Mouse (Mus musculus) liver, embryonic 11.5 days (tissue): ENCODE measurements around the gene Ephb4. TPM values are rescaled to one million over a fixed set of nuclear protein-coding genes. Genes with fewer than 3 reads are reported as not detected.

Experiments used
- ATAC-seq: fragments of 200-750 bp; cut with Nextera tagmentation; replicated peaks from 2 replicates; pipeline ENCODE4 v1.8.0; 2017; ENCODE audit warnings: moderate number of reproducible peaks, mild to moderate bottlenecking, moderate TSS enrichment, moderate library complexity; ENCODE audit not compliant: low FRiP score
- DNase-seq: peaks from one replicate; pipeline ENCODE4 v3.0.0-alpha.2; 2017; ENCODE audit warnings: low spot score
- H3K27ac ChIP-seq: fragments of 300-500 bp; sonication (generic); 2 replicates; pipeline ENCODE4 v1.5.1; 2014; ENCODE audit warnings: mild to moderate bottlenecking, low read depth, low read length, control low read depth
- H3K27me3 ChIP-seq: fragments of 300-500 bp; sonication (generic); replicated peaks from 2 replicates; pipeline ENCODE4 v1.6.1; 2014; ENCODE audit warnings: low read length, mixed read lengths; ENCODE audit not compliant: control insufficient read depth, insufficient read depth
- H3K36me3 ChIP-seq: fragments of 300-500 bp; sonication (generic); 2 replicates; pipeline ENCODE4 v1.6.1; 2014; ENCODE audit warnings: mild to moderate bottlenecking, low read length, moderate library complexity, mixed read lengths; ENCODE audit not compliant: control insufficient read depth, insufficient read depth
- H3K4me1 ChIP-seq: fragments of 300-500 bp; sonication (generic); replicated peaks from 2 replicates; pipeline ENCODE4 v1.6.1; 2014; ENCODE audit warnings: low read length, mixed read lengths; ENCODE audit not compliant: control insufficient read depth, insufficient read depth
- H3K4me2 ChIP-seq: fragments of 300-500 bp; sonication (generic); 2 replicates; pipeline ENCODE4 v1.6.1; 2014; ENCODE audit warnings: mild to moderate bottlenecking, control low read depth, moderate library complexity
- H3K4me3 ChIP-seq: fragments of 300-500 bp; sonication (generic); 2 replicates; pipeline ENCODE4 v1.5.1; 2014; ENCODE audit warnings: low read depth, low read length, control low read depth
- H3K9ac ChIP-seq: fragments of 300-500 bp; sonication (generic); 2 replicates; pipeline ENCODE4 v1.6.1; 2014; ENCODE audit warnings: low read depth, low read length, control low read depth
- H3K9me3 ChIP-seq: fragments of 300-500 bp; sonication (generic); 2 replicates; pipeline ENCODE4 v1.6.1; 2016; ENCODE audit warnings: low read length, inconsistent platforms, mixed read lengths; ENCODE audit not compliant: control insufficient read depth
- WGBS: fragments of 180-500 bp; shearing (Covaris S2); extraction: QIAGEN DNeasy Blood & Tissue Kit; methylation state at CpG from one replicate; pipeline ENCODE4 v1.1.7; 2014; 5-methylcytosine and 5-hydroxymethylcytosine counted together
- polyA plus RNA-seq: library from polyadenylated mRNA; unstranded; fragments of >200 nt; fragmentation: Nextera tagmentation; extraction: Ambion mirVana; gene quantifications from 2 replicates; pipeline ENCODE4 v1.2.1, GENCODE M21; 2014

Gene Ephb4
- polyA plus RNA-seq, 1 experiment from 2014 or later = 29.9 TPM

DNA sequence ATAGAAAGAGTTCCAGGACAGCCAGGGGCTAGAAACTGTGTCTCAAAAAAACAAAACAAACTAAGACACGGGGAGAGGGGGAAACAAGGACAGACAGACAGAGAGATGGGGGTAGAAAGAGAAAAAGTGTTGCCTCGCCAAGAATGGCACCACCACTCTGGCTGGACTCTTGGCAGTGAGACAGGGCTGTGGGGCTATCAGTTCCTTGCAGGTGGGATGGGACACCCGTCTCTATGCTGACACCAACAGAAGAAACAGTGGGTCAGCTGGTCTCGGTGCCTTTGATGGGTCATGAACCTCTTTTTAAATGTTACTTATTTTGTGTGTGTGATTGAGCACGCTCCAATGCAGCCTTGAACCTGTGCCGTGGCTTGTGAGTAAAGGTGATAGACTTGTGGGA is 9.7 kb upstream of the Ephb4 start:
- H3K27me3 ChIP-seq = no peaks in the 10 kb centered on the region
- no peak overlapping the region for H3K4me3 ChIP-seq
- 58% methylated on average over 6 of the region's 6 CpGs for WGBS
- DNase-seq = no peak
- ATAC-seq = no peak
- no peaks in the 10 kb centered on the region for H3K36me3 ChIP-seq
- peak overlapping the region; percentile 75; the same call in 1 of the 2 replicates for H3K27ac ChIP-seq
- no peaks in the 10 kb centered on the region for H3K9me3 ChIP-seq
- peaks cover 28% of the 10 kb centered on the region for H3K4me1 ChIP-seq
- no peak overlapping the region; the same call in 1 of the 2 replicates for H3K4me2 ChIP-seq
- H3K9ac ChIP-seq = peak overlapping the region; percentile 69; the same call in 1 of the 2 replicates

DNA sequence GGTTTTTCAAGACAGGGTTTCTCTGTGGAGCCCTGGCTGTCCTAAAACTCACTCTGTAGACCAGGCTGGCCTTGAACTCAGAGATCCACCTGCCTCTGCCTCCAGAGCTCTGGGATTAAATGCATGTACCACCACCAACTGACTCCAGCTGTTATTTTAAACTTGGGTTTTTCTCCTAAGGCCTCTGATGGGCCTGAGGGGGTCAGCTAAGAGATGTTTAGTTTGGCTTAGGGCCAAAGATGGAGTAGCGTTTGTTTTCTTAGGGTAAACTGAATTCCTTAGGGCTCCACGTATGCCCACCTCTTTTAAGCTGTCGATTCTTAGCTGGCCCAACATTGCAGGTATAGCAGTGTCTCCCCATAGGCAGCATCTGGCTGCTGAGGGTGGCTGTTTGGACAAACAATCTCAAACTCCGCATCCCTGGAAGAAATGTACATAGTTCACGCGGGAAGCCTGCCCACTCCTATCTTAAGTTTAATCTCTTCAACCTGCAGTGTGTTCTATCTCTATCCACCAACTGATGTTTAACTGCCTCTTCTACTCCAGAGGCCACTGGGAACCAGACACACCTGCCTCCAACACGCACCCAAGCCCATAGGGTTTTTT is 7.4 kb upstream of the Ephb4 start:
- H3K27ac ChIP-seq = no peak overlapping the region
- DNase-seq = no peak
- no peaks in the 10 kb centered on the region for H3K9me3 ChIP-seq
- no peak for ATAC-seq
- no peak overlapping the region for H3K4me2 ChIP-seq
- H3K4me3 ChIP-seq = no peak overlapping the region
- WGBS = 75% methylated on average over 7 of the region's 7 CpGs
- H3K4me1 ChIP-seq = peaks cover 26% of the 10 kb centered on the region
- H3K9ac ChIP-seq = no peak overlapping the region
- no peaks in the 10 kb centered on the region for H3K36me3 ChIP-seq
- peaks cover 1% of the 10 kb centered on the region; the same call in 1 of the 2 replicates for H3K27me3 ChIP-seq

DNA sequence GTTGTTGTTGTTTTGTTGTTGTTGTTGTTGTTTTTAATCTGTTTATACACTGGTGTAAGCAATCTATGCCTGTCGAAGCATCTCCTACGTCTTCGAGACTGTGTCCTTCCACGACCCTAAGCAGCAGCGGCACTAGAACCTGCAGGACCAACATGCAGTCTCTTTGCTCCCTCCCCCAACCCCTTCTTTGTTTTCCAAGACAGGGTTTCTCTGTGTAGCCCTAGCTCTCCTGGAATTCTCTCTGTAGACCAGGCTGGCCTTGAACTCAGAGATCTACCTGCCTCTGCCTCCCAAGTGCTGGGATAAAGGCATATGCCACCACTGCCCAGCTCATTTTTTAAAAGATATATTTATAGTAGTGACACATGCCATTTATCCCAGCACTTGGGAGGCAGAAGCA is 6.5 kb upstream of the Ephb4 start:
- WGBS = 90% methylated on average over 5 of the region's 5 CpGs
- H3K9ac ChIP-seq = no peak overlapping the region
- DNase-seq = no peak
- no peak for ATAC-seq
- peaks cover 25% of the 10 kb centered on the region for H3K4me1 ChIP-seq
- H3K36me3 ChIP-seq = no peaks in the 10 kb centered on the region
- H3K27me3 ChIP-seq = peaks cover 10% of the 10 kb centered on the region
- no peak overlapping the region for H3K4me2 ChIP-seq
- no peaks in the 10 kb centered on the region for H3K9me3 ChIP-seq
- H3K27ac ChIP-seq = no peak overlapping the region
- H3K4me3 ChIP-seq = no peak overlapping the region

DNA sequence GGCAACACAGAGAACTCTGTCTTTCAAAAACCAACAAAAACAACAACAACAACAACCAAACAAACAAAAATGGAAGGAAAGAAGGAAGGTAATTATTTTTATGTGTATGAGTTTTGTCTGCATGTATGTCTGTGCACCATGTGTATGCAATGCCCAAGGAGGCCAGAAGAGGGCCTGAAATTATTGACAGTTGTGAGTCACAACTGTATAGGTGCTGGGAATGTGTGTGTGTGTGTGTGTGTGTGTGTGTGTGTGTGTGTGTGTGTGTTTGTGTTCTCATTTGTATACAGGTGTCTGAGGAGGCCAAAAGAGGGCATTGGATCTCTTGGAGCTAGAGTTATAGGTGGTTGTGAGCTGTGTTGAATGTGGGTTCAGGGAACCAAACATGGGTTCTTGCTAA is 6.0 kb upstream of the Ephb4 start:
- no peak for DNase-seq
- ATAC-seq = no peak
- Histone ChIP-seq H3K4me3 (no peak overlapping the region), H3K27me3 (peaks cover 15% of the 10 kb centered on the region), H3K27ac (no peak overlapping the region), H3K4me1 (peaks cover 25% of the 10 kb centered on the region), H3K9ac (no peak overlapping the region), H3K4me2 (no peak overlapping the region), H3K36me3 (no peaks in the 10 kb centered on the region), H3K9me3 (no peaks in the 10 kb centered on the region)

DNA sequence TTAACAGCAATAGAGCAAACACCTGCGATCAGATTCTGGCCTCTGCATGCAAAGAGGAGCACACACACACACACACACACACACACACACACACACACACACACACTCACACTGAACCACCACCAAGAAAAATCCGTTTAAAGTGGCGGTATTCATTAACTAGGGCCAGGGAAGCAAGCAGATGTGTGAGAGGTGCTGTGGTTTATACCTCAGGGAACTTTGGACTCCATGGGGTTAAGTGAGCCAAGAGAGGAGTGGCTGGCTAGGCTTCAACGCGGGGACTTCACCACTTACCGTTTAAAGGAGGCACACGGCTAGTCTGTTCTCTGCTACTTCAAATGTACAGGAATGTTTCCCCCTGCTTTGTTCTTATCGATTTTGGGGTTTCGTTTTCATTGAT is 4.1 kb upstream of the Ephb4 start:
- H3K9ac ChIP-seq = no peak overlapping the region
- H3K9me3 ChIP-seq = no peaks in the 10 kb centered on the region
- ATAC-seq (no peak), DNase-seq (no peak)
- no peaks in the 10 kb centered on the region for H3K36me3 ChIP-seq
- H3K4me1 ChIP-seq = peaks cover 15% of the 10 kb centered on the region
- WGBS = 21% methylated on average over 9 of the region's 9 CpGs
- peak overlapping the region; percentile 39 for H3K4me2 ChIP-seq
- peaks cover 34% of the 10 kb centered on the region for H3K27me3 ChIP-seq
- H3K4me3 ChIP-seq = no peak overlapping the region
- H3K27ac ChIP-seq = peak overlapping the region; percentile 58; the same call in 1 of the 2 replicates

DNA sequence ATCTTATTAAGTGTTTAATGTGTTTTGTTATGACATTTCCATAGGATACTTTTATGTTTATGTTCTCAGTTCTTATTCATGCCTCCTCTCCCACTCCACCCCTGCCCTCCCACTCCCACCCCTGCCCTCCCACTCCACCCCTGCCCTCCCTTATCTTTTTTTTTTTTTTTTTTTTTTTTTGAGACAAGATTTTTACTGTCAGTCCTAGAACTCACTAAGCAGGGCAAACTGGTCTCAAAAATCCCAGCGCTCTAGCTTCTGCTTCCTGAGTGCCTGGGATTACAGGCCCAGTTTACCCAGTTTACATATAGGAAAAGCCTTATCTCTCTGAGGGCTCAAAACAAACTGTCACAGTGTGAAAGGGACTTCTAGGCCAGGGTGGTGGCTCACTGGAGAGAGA is 3.5 kb upstream of the Ephb4 start:
- Histone ChIP-seq H3K27ac (peak overlapping the region; percentile 58), H3K4me2 (peak overlapping the region; percentile 39), H3K9me3 (no peaks in the 10 kb centered on the region), H3K4me1 (peaks cover 15% of the 10 kb centered on the region), H3K4me3 (no peak overlapping the region), H3K27me3 (peaks cover 40% of the 10 kb centered on the region), H3K36me3 (no peaks in the 10 kb centered on the region), H3K9ac (no peak overlapping the region)
- no peak for ATAC-seq
- WGBS = 55% methylated on average over 1 of the region's 1 CpGs
- no peak for DNase-seq

DNA sequence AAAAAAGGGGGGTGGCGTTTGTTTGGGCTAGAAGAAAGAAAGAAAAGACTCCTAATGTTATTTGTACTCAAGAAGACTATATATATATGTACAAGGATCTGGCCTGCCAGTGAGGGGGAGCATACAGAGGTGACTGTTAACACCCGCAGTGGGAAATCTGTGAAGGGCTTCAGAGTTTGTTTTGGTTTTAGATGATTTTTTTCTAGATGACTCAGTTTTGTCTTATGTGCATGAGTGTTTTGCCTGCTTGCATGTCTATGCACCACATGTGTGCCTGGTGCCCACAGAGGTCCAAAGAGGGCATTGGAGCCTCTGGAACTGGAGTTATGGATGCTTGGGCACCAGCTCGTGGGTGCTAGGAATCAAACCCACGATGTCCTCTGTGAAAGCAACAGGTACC is 2.9 kb upstream of the Ephb4 start:
- WGBS = 68% methylated on average over 4 of the region's 4 CpGs
- H3K9ac ChIP-seq = no peak overlapping the region
- ATAC-seq (no peak), DNase-seq (no peak)
- H3K27ac ChIP-seq = peak overlapping the region; percentile 58; the same call in 1 of the 2 replicates
- H3K27me3 ChIP-seq = peaks cover 44% of the 10 kb centered on the region
- H3K9me3 ChIP-seq = no peaks in the 10 kb centered on the region
- H3K4me2 ChIP-seq = no peak overlapping the region
- H3K36me3 ChIP-seq = no peaks in the 10 kb centered on the region
- H3K4me3 ChIP-seq = no peak overlapping the region
- H3K4me1 ChIP-seq = peaks cover 15% of the 10 kb centered on the region

DNA sequence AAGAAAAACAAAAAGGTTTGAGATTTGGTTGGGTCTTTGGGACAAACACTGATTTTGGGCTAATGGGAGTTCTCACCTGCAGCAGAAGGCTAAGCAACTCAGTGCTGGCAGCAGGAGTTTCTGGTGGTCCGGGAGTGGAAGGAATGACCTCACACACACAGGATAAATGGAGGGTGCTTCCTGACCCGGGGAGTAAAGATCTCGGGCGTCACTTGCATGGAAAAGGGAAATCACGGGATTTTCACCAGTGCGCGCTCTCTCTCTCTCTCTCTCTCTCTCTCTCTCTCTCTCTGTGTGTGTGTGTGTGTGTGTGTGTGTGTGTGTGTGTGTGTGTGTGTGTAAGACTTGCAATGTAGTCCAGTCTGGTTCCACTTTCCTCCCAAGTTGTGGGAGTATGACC is 2.1 kb upstream of the Ephb4 start:
- DNase-seq (no peak), ATAC-seq (no peak)
- 15% methylated on average over 7 of the region's 7 CpGs for WGBS
- no peaks in the 10 kb centered on the region for H3K9me3 ChIP-seq
- H3K4me1 ChIP-seq = peaks cover 15% of the 10 kb centered on the region
- H3K4me2 ChIP-seq = peak overlapping the region; percentile 67
- H3K27me3 ChIP-seq = peaks cover 45% of the 10 kb centered on the region
- no peaks in the 10 kb centered on the region for H3K36me3 ChIP-seq
- no peak overlapping the region for H3K4me3 ChIP-seq
- no peak overlapping the region for H3K9ac ChIP-seq
- H3K27ac ChIP-seq = peak overlapping the region; percentile 81
